8 mouse cellular contexts compared by ENCODE assay signal in genomic region chr10:13499331-13499730, GRCm38 (mm10). TPM values are rescaled to one million over a fixed set of nuclear protein-coding genes. Genes with fewer than 3 reads are reported as not detected.
DNase-seq lines count a peak whose midpoint lies in the region; ATAC-seq lines count a peak whose summit lies in the region.

Gene Fuca2 (plus strand): TSS chr10:13499540.

- H3K4me2 ChIP-seq in midbrain, embryonic 11.5 days = no peak within 1 kb of the TSS

- H3K4me1 ChIP-seq in brown adipose tissue, adult 24 weeks (ENCODE audit: control insufficient read depth, insufficient read depth, insufficient read length, low read length) = no peaks in the 10 kb centered on the region
- H3K4me1 ChIP-seq in midbrain, embryonic 11.5 days (ENCODE audit: control insufficient read depth, insufficient read depth, low read length) = 0 out of 2 replicates have a peak, but pooled peaks cover 5% of the 10 kb centered on the region

- no peak for DNase-seq in layer of hippocampus, adult 18-20 months (ENCODE audit: low spot score in 2 of 2)
- no peak for DNase-seq in layer of hippocampus, adult 9-10 months (ENCODE audit: low spot score)
- DNase-seq in heart, adult 18-20 months = peak in 1 of 2 experiments; percentile 7
- no peak for DNase-seq in large intestine, adult 2 months (ENCODE audit: low read depth, low spot score)
- no peak for DNase-seq in midbrain, embryonic 11.5 days (ENCODE audit: low spot score, missing footprints)
- no peak for DNase-seq in adipocyte (ENCODE audit: low spot score)
- no peak for DNase-seq in right cerebral cortex, adult 18-20 months

- no peaks in the 10 kb centered on the region for H3K36me3 ChIP-seq in midbrain, embryonic 11.5 days (ENCODE audit: control insufficient read depth, insufficient read depth, low read length)

- H3K27ac ChIP-seq in brown adipose tissue, adult 24 weeks (replicated peaks; ENCODE audit: low read depth, low read length) = 0 out of 2 replicates have a peak within 1 kb of the TSS, but pooled peaks have one; percentile 54
- H3K27ac ChIP-seq in midbrain, embryonic 11.5 days (ENCODE audit: low read depth, low read length) = no peak within 1 kb of the TSS

- H3K4me3 ChIP-seq in brown adipose tissue, adult 24 weeks (ENCODE audit: insufficient read depth, low read depth, low read length) = 0 out of 2 replicates have a peak within 1 kb of the TSS, but pooled peaks have one; percentile 82
- H3K4me3 ChIP-seq in midbrain, embryonic 11.5 days (ENCODE audit: low read depth, low read length) = no peak within 1 kb of the TSS

- H3K27me3 ChIP-seq in midbrain, embryonic 11.5 days (ENCODE audit: control insufficient read depth, insufficient read depth, low read length) = no peaks in the 10 kb centered on the region

- 80% methylated on average over 2 of the region's 2 CpGs for WGBS in large intestine, adult 2 months
- 80% methylated on average over 2 of the region's 2 CpGs for WGBS in midbrain, embryonic 11.5 days

- H3K9ac ChIP-seq in midbrain, embryonic 11.5 days (ENCODE audit: low read length) = no peak within 1 kb of the TSS

- H3K9me3 ChIP-seq in midbrain, embryonic 11.5 days (ENCODE audit: control insufficient read depth, low read length) = no peaks in the 10 kb centered on the region

- no peak for ATAC-seq in midbrain, embryonic 11.5 days (ENCODE audit: low FRiP score)

RNA-seq across cellular contexts. Expression of gene Fuca2, which starts in this region (rescaled TPM):
- total RNA-seq in layer of hippocampus, adult 18-20 months (2021) = 10 to 100 TPM; 41.1 to 41.9 TPM
- polyA plus RNA-seq in brown adipose tissue, adult 24 weeks (2012; ENCODE audit: insufficient read depth, insufficient read length, missing spikeins) = 20.1 and 25.8 TPM in 2 replicates
- total RNA-seq in heart, adult 18-20 months (2021) = 100 to 1,000 TPM; 173 to 185 TPM
- 28.8 and 42.2 TPM in 2 replicates for polyA plus RNA-seq in large intestine, adult 2 months (2012; rRNA removed)
- polyA plus RNA-seq in midbrain, embryonic 11.5 days (2014; fragmentation: Nextera tagmentation; extraction: Ambion mirVana) = 21.9 and 26.0 TPM in 2 replicates

Comparison
In these comparisons a context has a peak if more than half of its experiments do, and no peak if none do; other contexts are left out.
1. RNA of gene Fuca2 (total RNA-seq): 173 to 185 TPM in heart, adult 18-20 months; 41.1 to 41.9 TPM in layer of hippocampus, adult 18-20 months; every median in the first group is over 4 times any median in the second.